Mouse (Mus musculus) lung, postnatal 10 days (tissue): ENCODE measurements around the gene Sept10.

ENCODE experiments used
- DNase-seq: peaks from one replicate; pipeline ENCODE4 v3.0.0; 2021

Gene Sept10

GRCm38 (mm10) chr10:59223301-59223700 is 1.7 kb upstream of the Sept10 start:
- DNase-seq, result peak; percentile 11

- DNase-seq, result peak; percentile 29
These were observed 839 bp upstream of the Sept10 start for GRCm38 (mm10) chr10:59222271-59223101.

DNA sequence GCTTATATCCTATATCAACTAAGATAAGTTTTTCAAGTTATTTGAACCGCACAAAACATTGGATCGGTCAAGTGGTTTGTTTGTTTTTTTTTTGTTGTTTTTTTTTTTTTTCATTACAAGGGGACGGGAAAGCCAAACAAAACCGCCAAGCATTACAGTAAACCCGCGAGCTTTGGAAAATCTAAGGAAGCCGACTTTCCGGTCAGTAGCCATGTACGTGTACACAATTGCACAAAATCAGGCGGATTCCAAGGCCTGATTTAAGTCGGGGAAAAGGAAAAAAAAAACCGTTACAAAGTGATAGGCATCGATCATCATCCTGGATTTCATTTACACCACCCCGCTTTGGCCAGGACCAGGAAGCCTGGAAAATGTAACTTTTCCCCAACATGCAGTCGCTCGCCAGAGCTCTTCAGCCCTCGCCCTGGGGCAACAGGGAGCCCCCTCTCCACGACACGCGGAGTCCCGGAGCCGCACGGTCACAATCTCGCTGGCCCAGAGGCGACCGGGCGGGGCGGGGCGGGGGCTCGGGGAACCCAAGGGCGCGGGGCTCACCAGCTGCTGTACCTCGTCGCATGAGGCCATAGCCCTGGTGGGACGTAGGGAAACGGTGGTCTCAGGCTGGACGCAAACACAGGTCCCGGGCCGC is 699 bp downstream of the Sept10 start:
- peak; percentile 45 for DNase-seq

DNA sequence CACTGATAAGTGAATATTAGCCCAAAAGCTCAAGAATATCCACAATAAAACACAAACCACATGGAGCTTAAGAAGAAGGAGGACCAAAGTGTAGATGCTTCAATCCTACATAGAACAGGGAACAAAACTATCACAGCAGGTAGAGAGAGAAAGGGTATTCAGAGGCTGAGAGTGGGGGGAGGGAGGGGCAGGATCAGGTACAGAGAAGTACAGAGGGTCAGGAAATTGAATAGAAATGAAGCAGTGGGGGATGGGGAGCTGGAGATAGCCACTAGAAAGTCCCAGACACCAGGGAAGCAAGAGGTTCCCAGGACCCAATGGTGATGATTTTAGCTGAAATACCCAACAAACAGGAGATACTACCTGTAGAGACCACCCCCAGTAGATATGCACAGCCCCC is 21.6 kb downstream of the Sept10 start:
- DNase-seq, result no peak

- DNase-seq, result no peak
These were observed 24.9 kb downstream of the Sept10 start for GRCm38 (mm10) chr10:59196763-59197162.

DNA sequence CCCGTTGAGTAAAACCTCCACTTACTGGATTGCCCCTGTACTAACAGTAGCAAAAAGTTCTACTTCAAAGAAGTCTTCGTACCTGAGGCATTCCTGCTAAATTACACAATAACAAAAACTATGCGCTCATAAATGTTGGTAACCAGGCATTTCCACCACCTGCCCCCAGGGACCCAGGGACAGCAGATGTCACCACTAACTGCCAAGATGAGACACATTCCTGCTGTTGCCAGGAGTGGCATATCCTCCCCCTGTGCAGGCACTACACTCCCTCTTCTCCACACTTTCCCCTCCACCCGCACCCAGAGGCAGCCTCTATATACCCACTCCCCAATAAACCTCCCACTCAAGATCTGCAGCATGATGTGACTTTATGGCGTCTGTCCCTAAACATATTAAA is 26.8 kb downstream of the Sept10 start:
- no peak for DNase-seq

- DNase-seq, result peak; percentile 6
These were observed 39.3 kb downstream of the Sept10 start for GRCm38 (mm10) chr10:59182306-59182705.

GRCm38 (mm10) chr10:59179620-59180019 is 42.0 kb downstream of the Sept10 start:
- DNase-seq, result no peak

GRCm38 (mm10) chr10:59172539-59172938 is 49.1 kb downstream of the Sept10 start:
- no peak for DNase-seq

- no peak for DNase-seq
These were observed 50.6 kb downstream of the Sept10 start for GRCm38 (mm10) chr10:59171042-59171441.

- peak; percentile 77 for DNase-seq
These were observed 55.3 kb downstream of the Sept10 start for GRCm38 (mm10) chr10:59166104-59166944.

DNA sequence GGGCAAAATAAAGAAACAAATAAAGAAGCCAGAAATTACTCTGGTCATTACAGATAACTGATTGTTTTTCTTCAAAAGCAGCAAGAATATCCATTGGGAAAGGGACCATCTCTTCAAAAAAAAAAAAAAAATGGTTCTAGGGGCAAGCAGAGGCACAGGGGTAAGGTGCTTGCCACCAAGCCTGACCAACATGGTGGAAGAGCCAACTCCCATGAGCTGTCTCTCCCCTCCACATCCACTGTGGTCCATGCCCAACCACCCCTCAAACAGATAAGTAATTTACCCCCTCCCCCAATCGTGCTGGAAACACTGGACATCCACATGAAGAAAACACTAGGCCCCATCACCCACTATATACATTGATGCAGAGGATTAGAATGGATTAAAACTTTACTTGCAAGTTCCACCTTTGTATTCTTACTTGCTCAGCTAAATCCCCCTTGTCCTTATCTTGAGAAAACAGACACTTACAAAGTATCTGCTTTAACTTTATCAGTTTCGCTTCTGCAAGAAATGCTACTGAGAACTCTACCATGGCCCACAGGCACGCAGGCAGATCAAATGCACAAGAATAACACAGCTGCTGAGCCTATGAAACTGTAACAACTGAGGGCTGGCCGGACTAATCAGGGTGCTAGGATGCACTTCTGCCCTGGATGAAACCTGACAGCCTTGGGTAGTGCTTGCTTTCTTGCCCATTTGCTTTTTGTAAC is 59.3 kb downstream of the Sept10 start:
- no peak for DNase-seq

DNA sequence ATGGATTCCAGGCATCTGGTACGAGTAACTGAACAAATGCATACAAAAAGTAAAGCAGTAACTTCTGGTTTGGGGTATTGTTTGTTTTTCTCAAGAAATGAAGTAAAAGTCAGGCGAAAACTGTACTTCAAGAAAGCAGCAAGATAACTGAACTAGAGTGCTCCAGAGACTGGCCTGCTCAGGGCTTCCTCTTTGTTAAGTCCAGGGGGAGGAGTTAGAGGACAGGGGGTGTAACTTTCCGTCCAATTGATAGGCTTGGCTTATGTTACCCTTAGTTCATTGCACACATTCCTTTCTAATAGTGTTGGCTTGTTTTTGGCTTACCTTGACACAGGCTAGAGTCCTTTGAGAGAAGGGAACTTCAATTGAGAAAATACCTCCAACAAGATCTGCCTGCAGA is 63.0 kb downstream of the Sept10 start:
- DNase-seq, result no peak

GRCm38 (mm10) chr10:59152544-59153081 is 69.0 kb downstream of the Sept10 start:
- no peak for DNase-seq

GRCm38 (mm10) chr10:59150938-59151657 is 70.5 kb downstream of the Sept10 start:
- no peak for DNase-seq

- DNase-seq, result peak; percentile 77
These were observed 71.7 kb downstream of the Sept10 start for GRCm38 (mm10) chr10:59149956-59150383.

DNA sequence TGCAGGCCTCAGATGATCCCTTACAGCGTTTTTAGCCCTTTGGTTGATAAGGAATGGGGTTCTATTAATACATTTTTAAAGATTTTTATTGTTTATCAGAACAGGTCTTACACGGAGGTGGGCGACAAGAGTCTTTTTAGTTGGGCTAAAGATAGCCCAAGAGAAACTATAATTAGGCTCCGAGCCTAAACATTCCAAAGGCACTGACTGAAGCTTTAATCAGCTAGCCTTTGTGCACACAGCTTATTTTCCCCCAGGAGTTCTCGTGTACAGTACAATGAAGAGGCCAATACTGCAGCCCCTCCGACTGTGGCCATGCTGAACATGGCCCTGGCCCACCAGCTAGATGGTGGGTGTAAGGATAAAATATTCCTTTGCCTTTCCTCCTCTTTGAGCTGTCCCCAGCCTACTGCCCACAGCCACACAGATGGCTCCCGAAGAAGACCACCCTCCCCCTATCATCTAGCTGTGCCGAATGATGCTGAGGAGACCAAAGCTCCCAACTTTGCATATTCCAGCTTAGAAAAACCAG is 88.1 kb downstream of the Sept10 start:
- DNase-seq, result no peak

GRCm38 (mm10) chr10:59131926-59132628 is 89.6 kb downstream of the Sept10 start:
- DNase-seq, result peak; percentile 66

DNA sequence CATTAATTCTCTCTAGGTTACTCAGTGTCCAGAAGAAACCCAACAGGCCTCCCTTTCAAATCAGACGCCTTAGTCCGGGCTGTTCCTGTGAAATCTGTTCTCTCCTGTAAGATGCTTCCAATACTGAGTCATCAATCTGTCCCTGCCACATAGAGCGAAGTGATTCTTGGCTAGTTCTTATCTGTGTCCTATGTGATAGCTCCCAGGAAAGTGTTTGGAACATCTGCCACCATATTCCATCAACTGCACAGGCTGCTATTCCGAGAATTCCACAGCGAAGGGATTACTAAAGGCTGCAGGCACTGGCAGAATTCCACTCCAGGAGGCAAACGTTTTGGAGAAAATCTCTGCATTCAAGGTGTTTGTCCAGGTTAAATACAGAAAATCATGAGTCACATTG is 94.0 kb downstream of the Sept10 start:
- no peak for DNase-seq

GRCm38 (mm10) chr10:59125497-59125896 is 96.2 kb downstream of the Sept10 start:
- DNase-seq, result no peak

- DNase-seq, result no peak
These were observed 101.8 kb downstream of the Sept10 start for GRCm38 (mm10) chr10:59119811-59120210.
